Mouse (Mus musculus) CD4-positive, CD25-positive, alpha-beta regulatory T cell, adult 9 weeks (primary cell): ENCODE results near the gene Hist1h3g. TPM values are rescaled to one million over a fixed set of nuclear protein-coding genes. Genes with fewer than 3 reads are reported as not detected.

Source experiments
- polyA plus RNA-seq: library from polyadenylated mRNA; unstranded; fragments of 100-300 nt; shearing (Covaris generic); gene quantifications from one replicate; pipeline ENCODE4 v1.2.1, GENCODE M21; 2017

Hist1h3g gene
- polyA plus RNA-seq = not detected

DNA sequence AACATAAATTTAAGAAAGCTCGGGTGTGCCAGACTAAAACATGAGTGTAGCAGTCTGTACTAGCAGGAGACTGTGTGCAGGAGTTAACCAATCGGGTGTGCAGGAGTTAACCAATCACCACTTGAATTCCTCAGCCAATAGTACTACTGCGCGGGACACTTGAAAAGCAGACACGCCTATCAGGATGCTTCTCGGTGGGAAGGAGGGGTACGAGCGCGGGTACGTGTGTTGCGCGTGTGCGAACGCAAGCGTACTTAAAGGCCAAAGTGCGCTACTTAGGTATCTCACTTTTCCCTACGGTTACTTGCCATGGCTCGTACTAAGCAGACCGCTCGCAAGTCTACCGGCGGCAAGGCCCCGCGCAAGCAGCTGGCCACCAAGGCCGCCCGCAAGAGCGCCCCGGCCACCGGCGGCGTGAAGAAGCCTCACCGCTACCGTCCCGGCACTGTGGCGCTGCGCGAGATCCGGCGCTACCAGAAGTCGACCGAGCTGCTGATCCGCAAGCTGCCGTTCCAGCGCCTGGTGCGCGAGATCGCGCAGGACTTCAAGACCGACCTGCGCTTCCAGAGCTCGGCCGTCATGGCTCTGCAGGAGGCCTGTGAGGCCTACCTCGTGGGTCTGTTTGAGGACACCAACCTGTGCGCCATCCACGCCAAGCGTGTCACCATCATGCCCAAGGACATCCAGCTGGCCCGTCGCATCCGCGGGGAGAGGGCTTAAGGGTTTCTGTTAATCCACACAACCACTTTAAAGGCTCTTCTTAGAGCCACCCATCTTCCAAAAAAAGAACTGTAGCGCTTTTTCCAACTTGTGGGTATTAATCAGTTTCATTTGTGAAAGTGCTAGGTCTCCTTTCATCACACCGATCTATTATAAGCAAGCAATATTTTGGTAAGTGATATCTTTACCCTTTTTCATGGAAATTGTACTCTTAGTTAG lies at the start of gene Hist1h3g:
Gene Hist1h3g (plus strand): TSS at position 286 of the 939 bp plus-strand sequence.

DNA sequence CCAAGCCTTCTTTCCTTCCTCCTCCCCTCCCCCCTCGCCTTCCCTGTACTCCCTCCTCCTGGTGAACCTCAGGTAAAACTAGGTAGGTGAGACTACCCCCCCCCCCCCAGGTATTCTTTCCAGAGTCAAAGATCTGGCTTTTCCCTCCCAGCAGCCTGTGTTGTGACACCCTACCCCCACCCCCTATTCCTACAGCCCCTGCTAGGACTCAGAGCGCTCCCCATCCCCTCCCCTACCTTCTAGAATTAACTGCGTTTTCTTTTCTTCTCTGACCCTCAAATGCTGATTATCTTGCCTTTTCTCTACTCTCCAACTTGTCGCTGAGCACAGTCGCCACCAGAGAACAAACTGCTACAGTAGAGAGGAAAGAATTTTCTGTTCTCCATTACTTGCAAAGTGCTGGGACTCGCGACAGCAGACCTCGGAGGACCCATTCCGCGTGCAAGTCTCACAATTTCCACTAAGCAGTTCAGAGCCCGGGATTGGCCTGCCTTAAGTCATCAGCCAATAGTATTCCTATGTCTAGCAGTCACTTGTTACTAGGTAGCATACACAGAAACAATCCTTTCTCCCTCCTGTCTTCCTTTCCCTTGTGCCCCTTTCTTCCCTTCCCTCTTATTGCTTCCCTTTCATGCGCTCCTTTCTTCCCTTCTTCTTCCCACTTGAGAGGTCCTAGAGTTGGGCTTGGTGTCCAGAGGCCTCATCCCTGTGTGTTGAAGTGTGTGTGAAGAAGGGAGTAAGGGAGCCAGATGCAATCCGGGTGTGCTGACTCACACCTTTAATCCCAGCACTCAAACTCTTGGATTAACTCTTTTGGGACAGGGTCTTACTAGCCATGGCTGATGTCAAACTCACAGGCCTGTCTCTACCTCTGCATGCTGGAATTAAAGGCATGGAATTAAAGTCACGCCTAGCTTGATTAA lies 46.6 kb upstream of the Hist1h3g start, which contains the start of gene Btn2a2:
Gene Btn2a2 (minus strand): TSS at position 458 of the 923 bp plus-strand sequence.

DNA sequence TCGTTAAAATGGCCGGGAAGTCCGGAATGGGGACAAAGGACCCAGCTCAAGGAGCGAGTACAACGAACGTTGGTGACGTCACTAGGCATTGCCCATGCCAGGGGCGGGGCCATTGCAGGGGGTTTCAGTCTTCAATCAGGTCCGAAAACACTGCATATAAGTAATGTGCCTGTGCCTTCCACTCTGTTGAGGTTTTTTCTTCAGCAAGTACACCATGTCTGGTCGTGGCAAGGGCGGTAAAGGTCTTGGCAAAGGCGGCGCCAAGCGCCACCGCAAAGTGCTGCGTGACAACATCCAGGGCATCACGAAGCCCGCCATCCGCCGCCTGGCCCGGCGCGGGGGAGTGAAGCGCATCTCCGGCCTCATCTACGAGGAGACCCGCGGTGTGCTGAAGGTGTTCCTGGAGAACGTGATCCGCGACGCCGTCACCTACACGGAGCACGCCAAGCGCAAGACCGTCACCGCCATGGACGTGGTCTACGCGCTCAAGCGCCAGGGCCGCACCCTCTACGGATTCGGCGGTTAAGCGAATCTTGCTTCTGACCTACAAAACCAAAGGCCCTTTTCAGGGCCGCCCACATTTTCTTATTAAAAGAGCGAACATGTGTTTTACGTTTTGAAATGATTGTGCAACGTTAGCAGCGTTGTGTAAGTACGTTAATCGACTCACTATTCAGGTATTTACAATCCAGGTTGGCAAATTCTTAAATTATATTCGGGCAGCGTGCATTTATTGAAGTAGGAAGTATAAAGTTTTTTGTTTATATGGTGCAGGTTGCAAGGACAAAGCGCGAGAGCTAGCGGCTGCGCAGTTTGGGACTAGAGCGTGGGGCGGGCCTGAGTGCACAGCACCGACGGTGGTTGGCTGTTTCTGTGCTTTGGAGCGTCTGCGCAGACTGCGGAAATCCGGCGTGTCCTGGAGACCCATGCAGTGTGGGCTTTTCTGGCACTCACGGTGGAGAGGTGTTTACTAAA lies 4.0 kb upstream of the Hist1h3g start, which contains the start of gene Hist1h4h:
Gene Hist1h4h (plus strand): TSS at position 150 of the 975 bp plus-strand sequence.

DNA sequence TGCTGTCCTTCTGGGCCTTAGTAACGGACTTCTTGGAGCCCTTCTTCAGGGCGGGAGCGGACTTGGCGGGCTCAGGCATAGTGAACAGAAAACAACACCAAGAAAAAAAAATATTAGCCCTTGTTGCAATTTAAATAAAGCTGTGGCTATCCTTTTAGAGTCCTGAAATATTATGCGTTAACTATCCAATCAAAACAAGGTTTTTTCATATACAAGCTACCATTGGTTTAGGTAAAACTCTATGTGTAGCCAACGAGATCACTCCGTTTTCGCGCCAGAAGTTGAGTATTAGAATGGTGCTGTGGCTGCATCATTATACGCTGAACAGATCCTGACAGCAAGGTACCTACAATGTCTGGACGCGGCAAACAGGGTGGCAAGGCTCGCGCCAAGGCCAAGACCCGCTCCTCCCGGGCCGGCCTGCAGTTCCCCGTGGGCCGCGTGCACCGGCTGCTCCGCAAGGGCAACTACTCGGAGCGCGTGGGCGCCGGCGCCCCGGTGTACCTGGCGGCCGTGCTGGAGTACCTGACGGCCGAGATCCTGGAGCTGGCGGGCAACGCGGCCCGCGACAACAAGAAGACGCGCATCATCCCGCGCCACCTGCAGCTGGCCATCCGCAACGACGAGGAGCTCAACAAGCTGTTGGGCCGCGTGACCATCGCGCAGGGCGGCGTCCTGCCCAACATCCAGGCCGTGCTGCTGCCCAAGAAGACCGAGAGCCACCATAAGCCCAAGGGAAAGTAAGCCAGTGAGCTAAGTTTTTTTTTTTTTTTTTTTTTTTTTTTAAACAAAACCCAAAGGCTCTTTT lies 1.5 kb upstream of the Hist1h3g start, which contains the start of gene Hist1h2af:
Gene Hist1h2af (plus strand): TSS at position 347 of the 808 bp plus-strand sequence.

DNA sequence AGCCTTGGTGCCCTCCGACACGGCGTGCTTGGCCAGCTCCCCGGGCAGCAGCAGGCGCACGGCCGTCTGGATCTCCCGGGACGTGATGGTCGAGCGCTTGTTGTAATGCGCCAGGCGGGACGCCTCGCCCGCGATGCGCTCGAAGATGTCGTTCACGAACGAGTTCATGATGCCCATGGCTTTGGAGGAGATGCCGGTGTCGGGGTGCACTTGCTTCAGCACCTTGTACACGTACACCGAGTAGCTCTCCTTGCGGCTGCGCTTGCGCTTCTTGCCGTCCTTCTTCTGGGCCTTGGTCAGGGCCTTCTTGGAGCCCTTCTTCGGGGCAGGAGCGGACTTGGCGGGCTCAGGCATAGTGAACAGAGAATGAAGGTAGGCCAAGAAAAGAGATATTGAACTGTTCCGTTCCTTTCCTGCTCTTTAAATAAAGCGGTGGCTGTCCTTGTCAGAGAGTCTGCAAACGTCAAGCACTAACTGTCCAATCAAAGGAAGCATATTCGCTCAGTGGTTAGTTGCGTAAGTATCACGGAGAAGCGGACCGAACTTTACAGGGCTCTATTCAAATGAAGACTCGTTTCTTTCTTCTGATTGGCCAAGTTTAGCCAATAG lies 7.9 kb downstream of the Hist1h3g start, which contains the start of gene Hist1h2bh:
Gene Hist1h2bh (minus strand): TSS at position 394 of the 609 bp plus-strand sequence.

DNA sequence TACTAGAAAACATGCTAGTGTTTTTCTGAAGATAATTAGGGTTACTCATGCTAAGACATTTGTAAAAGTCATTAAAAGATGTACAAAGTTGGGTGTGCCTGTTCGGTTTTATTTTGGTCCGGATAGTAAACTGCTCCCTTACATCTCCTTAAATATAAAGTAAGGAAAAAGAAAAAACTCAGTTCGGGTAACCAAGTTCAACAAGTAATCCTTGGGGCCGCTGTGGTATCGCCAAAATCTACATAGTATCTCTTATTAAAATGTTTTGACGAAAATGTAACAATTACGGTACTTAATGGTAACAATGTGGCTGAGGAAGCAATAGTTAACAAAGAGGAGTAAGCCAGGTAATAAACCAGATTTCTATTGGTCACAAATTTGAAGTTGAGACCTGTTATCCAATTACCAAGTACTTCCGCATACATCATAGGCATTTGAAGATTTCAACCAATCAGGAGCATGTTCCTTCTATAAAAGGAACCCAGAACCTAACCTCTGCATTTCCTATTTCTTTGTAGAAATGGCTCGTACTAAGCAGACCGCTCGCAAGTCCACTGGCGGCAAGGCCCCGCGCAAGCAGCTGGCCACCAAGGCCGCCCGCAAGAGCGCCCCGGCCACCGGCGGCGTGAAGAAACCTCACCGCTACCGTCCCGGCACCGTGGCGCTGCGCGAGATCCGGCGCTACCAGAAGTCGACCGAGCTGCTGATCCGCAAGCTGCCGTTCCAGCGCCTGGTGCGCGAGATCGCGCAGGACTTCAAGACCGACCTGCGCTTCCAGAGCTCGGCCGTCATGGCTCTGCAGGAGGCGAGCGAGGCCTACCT lies 9.0 kb downstream of the Hist1h3g start, which contains the start of gene Hist1h3f:
Gene Hist1h3f (plus strand): TSS at position 88 of the 822 bp plus-strand sequence.

DNA sequence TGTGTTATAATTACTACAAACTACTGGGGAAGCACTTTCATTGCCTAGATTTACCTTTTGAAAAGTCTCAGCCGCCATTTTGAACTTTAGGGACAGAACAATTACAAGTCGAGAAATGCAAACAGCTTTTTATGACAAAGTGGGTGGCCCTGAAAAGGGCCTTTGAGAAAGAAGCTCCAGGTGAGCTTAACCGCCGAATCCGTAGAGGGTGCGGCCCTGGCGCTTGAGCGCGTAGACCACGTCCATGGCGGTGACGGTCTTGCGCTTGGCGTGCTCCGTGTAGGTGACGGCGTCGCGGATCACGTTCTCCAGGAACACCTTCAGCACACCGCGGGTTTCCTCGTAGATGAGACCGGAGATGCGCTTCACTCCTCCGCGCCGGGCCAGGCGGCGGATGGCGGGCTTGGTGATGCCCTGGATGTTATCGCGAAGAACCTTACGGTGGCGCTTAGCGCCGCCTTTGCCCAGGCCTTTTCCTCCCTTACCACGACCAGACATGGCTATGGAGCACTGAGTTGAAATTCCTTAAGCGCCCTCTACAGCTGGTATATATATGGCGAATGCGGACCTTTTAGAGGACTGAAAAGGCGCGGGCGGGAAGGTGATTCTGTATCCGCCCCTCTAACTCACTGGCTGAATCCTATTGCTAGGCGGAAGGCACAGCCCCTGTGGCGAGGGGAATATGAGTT lies 16.1 kb downstream of the Hist1h3g start, which contains the start of gene Hist1h4f:
Gene Hist1h4f (minus strand): TSS at position 503 of the 689 bp plus-strand sequence.

DNA sequence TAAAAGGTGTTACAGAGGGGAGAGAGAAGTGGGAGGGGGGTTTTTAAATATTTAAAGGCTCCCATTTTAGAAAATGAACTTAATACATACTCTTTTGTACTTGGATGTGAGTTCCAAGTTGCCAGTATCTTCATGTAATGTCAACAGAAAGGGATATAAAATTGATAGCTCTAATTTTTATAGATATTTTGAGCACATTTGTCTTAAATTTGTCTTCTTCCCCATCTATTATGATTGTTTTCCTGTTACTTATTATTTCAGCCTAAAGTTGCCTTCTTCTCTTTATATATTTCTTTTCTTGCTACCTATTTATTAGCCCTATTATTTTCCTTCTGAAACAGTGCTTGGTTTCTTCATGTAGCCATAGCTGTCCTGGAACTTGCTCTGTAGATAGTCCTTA lies 17.7 kb downstream of the Hist1h3g start, which contains the start of gene Hist1h1d:
Gene Hist1h1d (plus strand): TSS at position 301 of the 400 bp plus-strand sequence.

DNA sequence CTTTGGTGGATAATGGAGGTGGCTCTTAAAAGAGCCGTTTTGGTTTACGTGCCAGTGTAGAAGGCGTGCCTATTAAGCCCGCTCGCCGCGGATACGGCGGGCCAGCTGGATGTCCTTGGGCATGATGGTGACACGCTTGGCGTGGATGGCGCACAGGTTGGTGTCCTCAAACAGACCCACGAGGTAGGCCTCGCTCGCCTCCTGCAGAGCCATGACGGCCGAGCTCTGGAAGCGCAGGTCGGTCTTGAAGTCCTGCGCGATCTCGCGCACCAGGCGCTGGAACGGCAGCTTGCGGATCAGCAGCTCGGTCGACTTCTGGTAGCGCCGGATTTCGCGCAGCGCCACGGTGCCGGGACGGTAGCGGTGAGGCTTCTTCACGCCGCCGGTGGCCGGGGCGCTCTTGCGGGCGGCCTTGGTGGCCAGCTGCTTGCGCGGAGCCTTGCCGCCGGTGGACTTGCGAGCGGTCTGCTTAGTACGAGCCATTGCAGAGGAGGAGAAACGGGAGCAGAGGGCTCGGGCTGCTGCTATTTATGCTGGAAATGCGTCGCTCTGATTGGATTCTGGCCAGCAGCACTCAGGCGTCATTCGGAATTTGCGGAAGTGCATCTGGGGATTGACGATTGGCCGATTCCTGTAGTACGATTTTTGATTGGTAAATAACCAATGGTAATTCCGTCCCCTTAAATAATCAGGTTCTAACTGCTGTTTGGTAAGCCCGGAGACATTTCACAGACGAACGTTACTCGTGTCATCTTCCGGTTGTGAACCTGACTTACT lies 26.8 kb downstream of the Hist1h3g start, which contains the start of gene Hist1h3e:
Gene Hist1h3e (minus strand): TSS at position 487 of the 777 bp plus-strand sequence.

DNA sequence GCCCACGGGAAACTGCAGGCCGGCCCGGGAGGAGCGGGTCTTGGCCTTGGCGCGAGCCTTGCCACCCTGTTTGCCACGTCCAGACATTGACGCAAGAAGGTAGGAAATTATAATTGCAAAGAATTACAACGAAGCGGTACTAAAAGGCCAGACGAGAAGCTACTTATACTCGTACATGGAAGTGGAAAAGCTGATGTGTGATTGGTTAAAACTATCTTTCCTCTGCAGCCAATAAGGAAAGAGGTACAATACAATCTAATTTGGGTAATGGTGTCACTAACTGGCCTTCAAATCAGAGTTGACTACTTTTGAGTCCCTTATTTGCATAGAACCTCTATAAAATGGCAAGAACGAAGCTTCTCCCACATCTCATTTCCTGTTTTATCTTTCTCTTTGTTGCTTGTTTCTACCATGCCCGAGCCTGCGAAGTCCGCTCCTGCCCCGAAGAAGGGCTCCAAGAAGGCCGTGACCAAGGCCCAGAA lies 35.8 kb downstream of the Hist1h3g start, which contains the start of the genes Hist1h2ae and Hist1h2bg:
Gene Hist1h2ae (minus strand): TSS at position 199 of the 482 bp plus-strand sequence.
Gene Hist1h2bg (plus strand): TSS at position 375 of the 482 bp plus-strand sequence.

DNA sequence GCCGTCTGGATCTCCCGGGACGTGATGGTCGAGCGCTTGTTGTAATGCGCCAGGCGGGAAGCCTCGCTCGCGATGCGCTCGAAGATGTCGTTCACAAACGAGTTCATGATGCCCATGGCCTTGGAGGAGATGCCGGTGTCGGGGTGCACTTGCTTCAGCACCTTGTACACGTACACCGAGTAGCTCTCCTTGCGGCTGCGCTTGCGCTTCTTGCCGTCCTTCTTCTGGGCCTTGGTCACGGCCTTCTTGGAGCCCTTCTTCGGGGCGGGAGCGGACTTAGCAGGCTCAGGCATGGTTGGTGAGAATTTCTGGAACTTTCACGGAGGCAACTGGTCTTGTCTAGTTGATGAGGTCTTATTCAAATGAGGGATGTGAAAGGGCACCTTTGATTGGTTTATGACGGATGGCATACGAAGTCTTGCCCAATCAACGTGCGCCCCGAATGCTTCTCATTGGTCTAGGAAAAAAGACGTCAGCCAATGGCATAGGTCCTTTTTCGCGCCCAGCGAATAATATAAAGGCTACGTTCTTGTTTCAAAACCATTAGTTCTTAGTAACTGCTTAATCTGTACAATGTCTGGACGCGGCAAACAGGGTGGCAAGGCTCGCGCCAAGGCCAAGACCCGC lies 38.8 kb downstream of the Hist1h3g start, which contains the start of the genes Hist1h2bf and Hist1h2ad:
Gene Hist1h2bf (minus strand): TSS at position 299 of the 627 bp plus-strand sequence.
Gene Hist1h2ad (plus strand): TSS at position 484 of the 627 bp plus-strand sequence.

DNA sequence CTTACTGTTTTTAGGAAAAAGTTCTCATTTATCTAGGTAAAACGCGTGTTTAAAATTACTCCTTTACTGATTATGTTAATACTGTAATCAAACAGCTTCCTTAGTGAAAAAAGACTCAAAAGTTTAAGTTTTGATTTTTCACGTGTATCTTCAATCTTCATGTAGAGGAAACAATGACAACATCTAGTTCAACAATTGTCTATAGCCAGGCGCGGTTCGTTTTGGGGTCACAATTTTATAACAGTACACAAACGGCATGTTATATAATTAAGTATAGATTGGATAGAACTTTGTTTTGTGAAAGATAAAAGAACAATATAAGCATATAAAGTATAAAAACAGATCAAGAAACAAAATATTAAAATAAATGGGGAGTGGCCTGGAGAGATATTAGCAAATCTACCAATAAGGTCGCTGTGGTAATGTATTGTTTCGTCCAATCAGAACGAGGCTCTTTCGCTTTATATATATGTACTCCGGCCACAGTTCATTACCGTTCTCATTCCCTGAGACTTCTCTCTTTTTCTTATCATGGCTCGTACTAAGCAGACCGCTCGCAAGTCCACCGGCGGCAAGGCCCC lies 40.1 kb downstream of the Hist1h3g start, which contains the start of gene Hist1h3d:
Gene Hist1h3d (plus strand): TSS at position 493 of the 581 bp plus-strand sequence.

DNA sequence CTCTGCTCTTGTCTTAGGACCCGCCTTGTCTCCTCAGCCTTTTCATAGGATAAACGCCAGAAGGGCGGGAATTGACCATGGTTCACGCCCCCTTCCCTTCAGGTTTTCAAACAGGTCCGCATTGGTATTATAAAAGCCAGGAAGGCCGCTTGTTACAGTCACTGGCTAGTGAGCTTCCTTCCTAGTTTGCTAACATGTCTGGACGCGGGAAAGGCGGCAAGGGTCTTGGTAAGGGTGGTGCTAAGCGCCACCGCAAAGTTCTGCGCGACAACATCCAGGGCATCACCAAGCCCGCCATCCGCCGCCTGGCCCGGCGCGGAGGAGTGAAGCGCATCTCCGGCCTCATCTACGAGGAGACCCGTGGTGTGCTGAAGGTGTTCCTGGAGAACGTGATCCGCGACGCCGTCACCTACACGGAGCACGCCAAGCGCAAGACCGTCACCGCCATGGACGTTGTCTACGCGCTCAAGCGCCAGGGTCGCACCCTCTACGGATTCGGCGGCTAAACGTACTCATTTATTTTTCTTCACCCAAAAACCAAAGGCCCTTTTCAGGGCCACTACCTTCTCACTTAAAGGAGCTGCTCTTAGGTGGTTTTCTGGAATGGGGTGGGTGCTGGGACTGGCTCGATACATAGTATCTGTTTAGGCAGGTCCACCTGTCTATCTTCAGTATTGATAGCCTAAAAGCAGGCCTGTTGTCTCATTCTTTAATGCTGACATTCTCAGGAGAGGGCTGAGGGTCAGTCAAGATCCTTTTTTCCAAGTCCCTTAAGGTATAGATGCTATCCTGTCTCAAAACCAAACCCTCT lies 46.4 kb downstream of the Hist1h3g start, which contains the start of gene Hist1h4d:
Gene Hist1h4d (plus strand): TSS at position 191 of the 811 bp plus-strand sequence.

